Mouse (Mus musculus) cerebellum, adult 9-10 months (tissue): ENCODE measurements around the gene Atp10a.
A peak's percentile ranks its signal among the peaks of the same experiment; 100 is the strongest.

ENCODE experiments used
- DNase-seq: peaks from one replicate; pipeline ENCODE4 v3.0.0; 2022

Atp10a gene

DNA sequence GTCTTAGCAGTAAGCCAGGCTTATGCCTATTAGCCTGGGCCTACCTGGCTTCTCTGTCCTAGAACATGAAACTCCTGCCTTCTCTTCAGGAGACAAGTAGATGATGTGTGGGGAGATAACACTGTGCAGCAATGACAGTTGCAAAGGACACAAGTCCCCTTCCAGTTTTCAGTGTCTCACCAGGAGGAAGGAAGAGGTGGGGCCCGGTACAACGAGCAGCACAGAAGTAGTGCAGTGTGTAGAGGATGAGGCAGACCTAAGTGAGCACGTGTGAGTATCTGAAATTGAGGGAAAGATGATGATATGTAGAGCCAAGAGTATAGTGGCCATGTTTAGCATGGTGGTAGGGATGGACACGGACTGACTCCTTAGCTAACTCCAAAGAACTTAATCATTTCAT, 86.0 kb downstream of the Atp10a start:
- DNase-seq = no peak

DNA sequence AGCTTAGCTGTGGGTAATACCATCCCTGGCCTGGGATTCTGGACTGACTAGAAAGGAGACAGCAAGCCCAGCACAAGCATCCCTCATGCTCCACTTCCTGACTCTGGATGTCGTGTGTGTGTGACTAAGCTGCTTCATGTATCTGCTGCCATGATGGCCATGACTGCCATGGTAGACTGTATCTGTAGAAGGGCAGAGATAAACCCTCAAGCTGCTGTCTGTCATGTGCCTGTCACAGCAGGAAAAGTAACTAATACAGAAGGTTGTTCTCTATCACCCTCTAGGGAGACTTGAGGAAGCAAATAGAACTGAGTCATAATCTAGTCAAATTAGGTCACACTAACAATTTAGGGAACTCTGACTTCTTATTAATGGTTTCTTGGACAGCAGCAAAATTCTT, 86.7 kb downstream of the Atp10a start:
- no peak for DNase-seq

DNA sequence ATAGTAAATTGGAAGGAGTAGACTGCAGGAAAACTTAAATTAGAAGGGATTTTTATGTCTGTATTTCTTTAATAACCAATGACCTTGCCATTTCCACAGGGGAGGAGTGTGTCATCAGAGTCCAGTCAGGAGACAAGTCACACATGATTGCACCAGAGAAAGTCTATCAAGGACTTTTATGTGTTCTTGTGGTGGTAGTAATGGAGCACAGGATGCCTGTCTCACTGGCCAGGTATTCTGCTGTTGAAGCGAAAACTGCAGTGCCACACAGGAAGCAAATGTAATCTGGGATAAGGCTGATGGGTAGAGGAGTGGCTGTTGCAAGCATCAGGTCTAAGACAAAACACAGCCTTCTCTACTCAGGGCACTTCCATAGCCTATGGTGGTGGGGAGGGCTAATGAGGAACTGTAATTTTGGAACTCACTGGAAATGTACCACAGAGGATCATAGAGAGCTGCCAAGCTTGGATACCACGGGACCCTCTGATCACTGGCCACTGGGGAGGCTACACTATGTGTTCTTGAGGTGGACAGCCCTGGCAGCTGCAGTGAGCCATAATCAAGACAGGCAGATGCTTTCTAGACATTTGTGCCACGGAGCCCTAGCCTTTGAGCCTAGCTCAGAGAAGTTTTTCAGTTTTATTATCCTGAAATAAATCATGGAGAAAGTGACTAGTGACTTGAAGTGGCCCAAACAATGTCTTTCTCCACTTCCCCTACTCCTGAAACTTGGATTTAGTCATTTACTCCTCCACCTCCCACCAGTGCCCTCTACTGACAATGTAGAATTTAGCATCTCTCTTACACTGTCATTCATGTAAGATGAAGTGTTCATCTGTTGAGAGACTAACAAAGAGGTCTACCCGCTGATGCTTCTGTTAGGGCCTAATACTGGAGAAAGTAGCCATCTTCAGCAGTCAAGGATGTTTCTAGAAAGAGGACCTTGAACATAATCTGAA, 87.7 kb downstream of the Atp10a start:
- peak; percentile 9 for DNase-seq

DNA sequence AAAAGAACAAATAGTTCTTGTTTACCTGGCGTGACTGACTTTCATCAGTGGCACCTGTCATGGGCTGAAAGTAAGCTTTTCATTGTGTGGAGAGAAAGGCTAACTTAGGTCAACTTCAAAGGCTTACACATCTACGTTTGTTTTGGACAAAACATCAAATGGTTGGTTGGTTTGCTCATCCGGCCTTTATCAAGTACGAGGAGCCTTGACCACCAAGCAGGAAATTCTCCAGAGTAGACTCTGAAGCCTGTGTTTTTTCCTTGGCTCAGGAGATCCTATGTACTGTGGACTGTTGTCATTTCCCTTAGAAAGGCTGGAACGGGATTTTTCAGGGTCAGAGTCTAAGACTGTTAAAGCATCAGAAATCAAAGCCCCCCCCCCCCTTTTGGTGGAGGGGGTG, 90.9 kb downstream of the Atp10a start:
- DNase-seq = no peak

DNA sequence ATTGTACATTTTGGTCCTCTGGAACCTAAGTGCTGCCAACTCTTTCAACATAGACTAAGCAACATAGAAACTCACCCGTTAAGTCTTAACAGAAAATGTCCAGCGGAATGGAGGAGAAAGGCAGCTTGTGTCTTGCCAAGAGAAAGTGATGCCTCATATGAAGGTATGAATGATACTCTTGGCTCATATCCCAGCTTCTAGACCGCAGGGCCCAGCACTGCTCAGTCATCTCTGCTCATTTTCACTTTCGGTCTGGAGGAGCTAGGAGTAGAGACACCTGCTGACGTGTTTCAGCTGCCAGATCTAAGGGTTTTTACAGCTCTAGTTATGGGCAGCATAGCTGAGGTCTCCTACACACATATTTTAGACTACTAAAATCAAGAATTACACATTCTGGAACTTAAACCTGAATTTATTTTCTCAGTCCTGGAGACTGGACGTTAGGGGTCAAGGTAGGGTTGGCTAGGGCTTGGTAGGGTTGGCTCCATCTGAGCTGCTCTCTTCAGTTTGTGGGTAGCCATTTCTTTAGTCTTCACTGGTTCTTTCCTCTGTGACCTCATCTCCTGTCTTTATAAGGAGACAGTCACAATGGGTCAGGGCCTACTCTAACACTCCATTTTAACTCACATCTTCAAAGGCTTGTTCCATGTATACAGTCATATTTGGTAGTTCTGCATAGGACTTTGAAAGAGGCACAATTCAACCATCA, 94.1 kb downstream of the Atp10a start:
- DNase-seq = no peak

DNA sequence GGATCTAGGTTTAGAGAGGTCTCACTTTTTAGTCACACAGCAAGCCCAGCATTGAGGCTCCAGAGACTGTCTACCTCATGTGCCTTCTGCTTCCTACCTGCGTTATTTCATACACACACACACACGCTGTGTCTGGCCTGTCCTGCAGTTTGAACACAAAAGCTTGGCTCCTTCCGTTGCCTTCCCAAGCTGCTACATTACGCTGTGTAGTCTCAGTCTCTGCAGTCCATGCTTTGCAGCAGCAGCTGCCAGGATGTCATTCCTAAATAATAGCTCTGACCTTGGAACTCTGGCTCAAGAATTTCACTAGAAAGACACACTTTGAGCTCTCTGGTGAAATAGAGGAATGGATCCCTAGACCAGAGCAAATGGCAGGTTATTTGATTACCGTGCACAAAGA, 96.1 kb downstream of the Atp10a start:
- DNase-seq = no peak

DNA sequence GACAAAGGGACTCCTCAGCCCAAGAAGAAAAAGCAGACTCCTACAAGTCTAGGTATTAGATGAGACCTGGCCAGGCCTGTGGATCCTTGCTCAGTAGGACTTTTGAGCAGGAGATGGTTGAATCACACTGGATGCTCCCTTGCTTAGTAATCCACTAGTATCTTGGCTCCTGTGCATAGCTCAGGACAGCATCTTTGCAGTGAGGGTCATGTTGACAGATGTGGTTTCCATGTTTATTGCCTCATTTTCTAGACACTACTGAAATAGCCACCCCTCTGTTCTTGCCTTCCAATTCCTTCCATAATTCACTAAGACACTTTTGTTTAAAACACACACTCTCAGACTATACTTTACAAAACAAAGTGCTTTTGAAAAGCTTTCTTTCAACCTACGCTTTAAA, 98.1 kb downstream of the Atp10a start:
- DNase-seq = no peak

DNA sequence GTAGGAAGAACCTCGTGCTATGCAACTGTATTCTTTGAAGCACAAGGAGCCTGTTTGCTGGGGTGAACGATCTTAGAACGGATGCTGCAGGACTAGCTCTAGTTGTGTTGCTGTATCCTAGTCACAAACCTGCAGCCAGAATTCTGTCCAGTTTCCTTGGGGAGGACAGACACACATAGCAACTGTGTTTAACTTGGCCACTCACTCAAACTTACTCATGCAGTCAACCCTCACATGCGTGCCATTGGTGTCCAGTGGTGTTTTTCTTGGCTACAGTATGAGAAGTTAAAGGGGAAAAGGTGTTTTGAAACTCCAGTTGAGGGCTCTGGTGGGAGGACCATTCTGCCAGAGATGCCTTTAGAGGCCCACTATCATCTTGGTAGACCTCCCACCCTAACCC, 98.6 kb downstream of the Atp10a start:
- DNase-seq = no peak

DNA sequence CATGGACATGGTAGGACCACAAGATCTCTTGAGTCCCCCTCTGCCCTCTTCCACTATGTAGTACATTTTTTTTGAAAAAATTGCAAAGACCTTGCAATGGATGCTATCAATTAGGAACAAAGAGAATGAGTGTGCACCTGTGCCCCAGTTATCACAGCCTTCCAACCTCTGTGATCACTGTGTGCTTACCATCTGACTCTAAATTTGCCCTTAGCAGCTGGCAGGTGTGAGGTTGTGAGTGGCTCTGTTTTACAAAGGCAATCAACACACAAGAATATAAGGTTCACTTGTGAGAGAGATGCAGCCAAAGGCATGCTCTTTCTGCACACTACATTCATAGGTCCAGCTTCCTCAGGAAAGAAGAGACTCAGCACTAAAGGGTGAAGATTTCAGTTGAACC, 99.1 kb downstream of the Atp10a start:
- DNase-seq = no peak

DNA sequence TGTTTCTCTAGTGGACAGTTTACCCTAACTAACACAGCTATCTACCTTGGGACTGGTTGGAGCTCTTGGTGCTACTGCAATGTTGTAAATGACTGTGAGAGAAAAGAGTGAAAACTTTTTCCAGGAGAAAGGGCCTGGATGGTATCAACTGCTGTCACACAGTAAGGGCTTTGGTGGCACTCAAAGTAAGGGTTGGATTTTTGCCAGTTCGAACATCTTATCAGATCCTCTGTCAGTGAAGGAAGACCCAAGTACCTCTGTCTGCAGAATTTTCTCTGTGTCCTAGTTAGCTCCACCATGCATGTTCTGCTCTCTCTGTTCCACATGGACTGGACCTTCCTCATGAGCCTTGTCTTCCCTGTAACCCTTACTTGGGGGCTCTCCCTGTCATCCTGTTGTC, 99.9 kb downstream of the Atp10a start:
- DNase-seq = no peak

DNA sequence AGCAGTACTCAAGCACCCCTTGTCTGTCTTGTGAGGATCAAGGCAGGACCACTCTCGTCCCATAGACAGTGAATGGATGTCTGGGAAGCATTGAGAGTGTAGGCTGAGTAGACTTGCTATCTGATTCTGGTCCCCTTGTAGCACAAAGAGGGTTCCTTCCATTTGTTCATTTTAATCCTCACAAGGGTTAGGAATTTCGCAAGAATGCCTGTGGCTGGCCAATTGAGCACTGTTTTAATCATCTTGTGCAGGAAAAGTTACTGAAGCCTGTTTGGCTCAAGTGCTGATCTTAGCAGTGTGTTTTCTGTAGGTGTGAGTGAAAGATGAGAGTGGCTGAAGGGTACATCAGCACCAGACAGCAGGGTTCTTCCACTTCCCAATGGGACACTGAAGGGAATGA, 101.4 kb downstream of the Atp10a start:
- no peak for DNase-seq

DNA sequence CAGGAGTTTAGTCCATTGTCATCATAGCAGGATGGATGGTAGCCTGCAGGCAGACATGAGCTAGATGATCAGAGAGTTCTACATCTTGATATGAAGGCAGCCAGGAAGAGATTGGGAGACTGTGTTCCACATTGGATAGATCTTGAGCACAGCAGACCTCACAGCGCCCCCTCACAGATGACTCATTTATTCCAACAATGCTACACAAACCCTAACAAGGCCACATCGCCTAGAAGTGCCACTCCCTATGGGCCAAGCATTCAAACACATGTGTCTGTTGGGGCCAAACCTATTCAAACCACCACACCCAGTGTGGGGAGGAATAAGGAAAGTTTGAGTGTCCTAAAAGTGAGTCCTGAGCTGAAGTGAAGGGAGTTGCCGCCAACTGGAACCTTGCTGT, 102.4 kb downstream of the Atp10a start:
- DNase-seq = no peak

DNA sequence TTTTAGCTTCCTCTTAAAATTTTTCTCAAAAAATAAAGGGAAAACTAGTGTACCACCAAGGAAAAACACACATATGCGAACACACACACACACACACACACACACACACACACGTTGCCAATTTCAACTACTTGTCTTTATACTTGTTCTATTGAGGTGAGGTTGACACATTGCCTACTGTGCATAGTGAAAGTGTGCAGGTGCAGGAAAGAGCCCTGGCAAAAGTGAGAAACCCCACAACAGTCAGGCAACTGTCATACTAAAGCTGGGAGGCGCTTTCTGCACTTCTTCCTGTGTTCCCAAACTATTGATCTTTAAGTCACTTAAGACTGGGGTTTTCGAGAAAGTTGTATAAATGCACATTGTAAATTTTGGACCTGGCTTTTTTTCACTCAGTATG, 103.3 kb downstream of the Atp10a start:
- DNase-seq = no peak

DNA sequence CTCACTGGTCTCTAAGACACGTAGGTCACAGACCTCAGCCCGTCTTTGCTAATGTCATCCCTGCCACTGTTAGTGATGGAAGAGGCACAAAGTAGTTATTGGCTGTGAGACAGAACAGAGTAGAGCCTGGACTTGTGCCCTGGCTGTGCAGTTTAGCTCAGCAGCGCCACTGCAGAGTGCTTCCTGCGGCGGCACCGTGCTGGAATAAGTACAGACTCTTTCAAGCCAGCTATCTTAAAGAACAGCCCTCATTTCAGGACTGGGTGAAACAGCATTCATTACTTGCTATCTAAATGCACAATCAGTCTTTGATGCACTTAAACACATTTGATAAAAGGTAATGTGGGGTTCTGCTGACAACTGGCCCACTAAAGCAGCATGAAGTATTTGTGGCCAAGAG, 111.3 kb downstream of the Atp10a start:
- DNase-seq = peak; percentile 23

DNA sequence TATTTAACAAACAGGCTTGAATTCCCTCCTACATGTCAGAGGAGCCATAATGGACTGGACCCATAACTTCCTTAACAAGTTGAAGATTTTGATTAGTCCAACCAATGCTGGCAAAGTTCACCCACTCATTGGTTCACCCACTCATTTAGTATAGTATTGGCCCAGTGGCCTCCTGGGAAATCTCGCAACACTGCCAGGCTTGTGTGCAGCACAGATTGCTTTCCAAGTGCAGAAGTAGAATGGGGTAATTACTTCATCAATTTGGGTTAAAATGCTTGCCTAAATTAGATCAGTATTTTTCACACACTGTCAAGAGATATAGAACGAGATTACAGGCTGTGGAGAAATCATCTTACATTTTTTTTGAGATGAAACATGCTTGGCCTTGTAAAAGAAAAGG, 112.3 kb downstream of the Atp10a start:
- DNase-seq = no peak

DNA sequence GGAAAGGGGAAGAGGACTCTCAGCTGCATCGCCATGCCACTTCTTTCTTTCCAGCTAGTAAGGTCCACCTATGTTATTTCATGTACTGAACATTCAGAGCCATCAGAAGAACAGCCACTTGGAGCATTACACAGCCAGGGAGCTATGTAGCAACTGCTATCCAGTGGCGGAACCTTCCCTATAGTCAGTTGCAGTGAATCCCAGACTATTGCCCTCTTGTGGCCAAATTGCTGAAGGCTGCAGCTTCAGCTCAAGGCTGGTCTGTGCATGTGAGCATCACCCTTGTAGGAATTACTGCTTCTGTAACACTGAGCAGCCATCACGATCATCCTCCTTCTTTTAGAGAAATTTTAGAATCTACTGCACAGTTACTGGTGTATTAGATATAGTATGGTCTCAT, 114.3 kb downstream of the Atp10a start:
- no peak for DNase-seq

DNA sequence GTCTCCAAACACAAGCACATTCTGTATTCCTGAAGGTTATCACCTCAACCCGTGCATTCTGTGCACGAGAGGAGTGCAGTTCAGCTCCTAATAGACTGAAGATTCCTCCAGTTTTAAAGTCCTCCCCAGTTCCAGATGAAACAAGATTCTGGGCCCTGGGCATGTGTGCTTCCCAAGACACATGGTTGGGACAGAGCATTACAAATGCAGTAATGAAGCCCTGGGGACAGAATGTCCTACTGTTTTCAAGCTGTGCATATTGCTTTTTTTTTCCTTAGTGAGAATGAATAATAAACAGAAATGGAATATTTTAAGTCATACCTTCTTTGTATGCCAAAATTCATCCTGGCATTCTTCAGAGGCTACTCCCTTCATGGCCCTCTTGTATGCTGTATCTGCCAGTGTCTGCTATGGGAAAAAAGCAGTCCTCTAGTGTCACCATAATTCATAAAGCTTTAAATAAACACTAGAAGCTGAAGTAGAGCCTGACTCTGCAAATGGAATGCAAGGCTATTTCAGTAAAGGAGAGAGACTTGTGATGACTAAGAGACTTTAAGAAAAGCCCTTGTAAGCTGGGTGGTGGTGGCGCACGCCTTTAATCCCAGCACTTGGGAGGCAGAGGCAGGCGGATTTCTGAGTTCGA, 116.2 kb downstream of the Atp10a start:
- no peak for DNase-seq

DNA sequence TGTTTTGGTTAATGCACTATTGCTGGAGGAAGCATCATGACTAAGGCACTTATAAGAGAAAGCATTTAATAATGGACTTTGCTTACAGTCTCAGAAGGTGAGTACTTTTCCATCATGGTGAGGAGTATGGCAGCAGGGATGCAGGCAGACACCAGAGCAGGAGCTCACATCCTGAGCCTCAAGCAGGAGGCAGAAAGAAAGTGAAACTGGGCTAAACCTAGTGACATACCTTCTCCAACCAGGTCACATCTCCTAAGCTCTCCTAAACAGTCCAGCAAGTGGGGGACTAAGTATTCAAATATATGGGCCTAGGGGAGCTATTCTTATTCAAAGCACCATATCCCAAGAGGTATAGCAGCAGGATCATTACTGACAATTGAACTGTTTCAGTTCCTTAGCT, 123.2 kb downstream of the Atp10a start:
- DNase-seq = no peak

DNA sequence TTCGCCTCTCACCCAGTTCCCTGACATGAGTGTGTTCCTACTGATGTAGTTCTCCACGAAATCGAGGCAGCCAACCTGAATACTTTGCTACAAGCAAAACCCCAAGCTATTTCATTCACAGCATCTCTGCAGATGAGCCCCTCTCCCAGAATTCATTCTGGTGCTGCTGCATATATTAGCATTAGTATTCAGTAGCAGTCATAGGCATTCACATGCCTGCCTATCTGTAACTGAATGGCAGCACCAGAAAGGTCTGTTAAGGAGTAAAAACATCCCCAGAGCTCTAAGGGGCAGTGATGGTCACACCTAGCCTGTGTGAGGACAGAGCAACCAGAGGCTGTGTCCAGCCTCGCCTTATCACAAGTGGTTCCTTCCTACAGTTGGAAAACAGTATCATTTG, 131.0 kb downstream of the Atp10a start:
- DNase-seq = no peak

DNA sequence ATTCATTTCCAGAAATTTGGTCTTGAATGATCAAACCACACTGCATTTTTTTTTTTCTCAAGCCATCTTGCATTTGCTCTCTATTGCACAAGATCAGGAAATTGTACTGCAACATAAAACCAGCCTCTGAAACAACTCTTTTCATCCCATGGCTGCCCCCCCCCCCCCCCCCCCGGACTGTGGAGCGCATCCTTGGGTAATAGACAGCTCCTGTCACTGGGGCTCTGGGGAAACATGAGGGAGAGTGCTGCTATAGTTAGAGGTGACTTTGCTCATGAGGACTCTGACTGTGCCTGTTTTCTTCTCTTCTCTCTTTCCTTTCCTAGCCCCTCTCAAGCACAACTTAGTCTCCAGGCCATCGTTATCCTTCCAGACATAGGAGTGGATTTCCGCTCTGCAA, 131.6 kb downstream of the Atp10a start:
- no peak for DNase-seq

DNA sequence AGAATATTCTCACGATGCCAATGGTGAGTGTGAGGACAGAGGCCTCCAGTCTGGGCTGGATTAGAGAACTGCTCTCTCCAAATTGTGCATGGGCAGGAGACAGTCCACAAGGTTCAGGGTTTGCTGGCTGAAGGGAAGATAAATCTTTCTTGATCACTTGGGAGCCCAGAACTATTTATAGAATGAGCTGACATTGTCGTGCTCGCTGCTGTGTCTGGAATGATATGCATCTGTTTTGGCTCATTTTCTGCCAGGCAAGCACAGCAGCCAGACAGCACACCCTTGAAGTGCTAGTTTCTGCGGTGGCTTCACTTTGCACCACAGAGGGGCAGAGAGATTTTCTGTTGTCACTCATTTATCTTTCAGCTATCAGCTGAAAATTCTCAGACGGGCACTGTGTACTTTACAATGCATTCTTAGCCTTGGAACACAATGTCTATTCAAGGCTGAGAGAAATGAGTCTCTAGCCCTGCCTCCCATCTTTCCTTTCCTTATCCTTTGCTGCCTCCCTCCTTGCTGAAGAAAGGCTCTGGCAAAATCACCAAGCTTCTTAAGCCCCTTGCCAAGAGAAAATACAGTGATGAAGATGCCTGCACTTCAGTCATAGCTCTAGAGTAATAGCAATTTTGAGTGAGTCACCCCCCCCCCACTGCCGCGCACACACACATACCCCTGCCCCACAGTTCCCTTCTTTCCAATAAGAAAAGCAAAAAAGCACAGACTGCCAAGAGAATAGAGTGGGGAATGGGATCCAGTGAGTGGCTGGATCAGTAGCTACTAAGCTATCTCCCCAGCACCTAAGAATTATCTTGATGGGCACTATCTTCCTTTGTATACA, 132.7 kb downstream of the Atp10a start:
- DNase-seq = no peak

DNA sequence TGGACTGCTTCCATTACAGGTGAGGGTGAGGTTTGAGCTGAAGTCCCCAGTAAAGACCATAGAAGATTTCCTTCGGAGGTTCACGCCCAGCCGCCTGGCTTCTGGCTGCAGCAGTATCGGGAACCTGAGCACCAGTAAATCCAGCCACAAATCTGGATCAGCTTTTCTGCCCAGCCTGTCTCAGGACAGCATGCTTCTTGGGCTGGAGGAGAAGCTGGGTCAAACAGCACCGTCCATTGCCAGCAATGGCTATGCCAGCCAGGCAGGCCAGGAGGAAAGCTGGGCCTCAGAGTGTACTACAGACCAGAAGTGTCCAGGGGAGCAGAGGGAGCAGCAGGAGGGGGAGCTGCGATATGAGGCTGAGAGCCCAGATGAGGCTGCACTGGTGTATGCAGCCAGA, 141.3 kb downstream of the Atp10a start:
- DNase-seq = no peak

DNA sequence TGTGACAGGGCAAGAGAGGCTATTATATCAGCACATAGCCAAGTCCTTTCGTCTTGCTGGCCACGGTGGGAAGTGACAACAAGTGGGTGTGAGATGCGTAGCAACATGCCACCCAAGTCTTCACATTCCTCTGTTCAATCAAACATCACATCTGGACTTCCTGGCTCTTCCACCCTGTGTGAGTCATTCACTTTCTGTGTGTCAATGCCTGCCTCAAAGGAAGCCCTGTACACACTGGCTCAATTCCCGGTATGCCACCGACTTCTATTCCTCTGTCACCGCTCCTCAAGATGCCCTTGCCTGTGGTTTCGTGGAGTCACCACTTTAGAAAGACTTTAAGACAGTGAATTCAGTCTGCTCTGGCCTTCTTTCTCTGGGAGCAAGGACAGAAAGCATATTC, 144.9 kb downstream of the Atp10a start:
- no peak for DNase-seq
